Mouse (Mus musculus): ENCODE results near the gene Tigit.

Gene Tigit

GRCm38 (mm10) chr16:43664861-43665260, 915 bp upstream of the Tigit start:
- DNase-seq: no peak

GRCm38 (mm10) chr16:43662124-43663004, 1.6 kb downstream of the Tigit start:
- no peak for DNase-seq

- DNase-seq: no peak
These were observed 2.4 kb downstream of the Tigit start for GRCm38 (mm10) chr16:43661576-43661975.

- no peak for DNase-seq
These were observed 8.7 kb downstream of the Tigit start for GRCm38 (mm10) chr16:43655183-43655787.

GRCm38 (mm10) chr16:43654269-43654668, 9.7 kb downstream of the Tigit start:
- no peak for DNase-seq

- no peak for DNase-seq
These were observed 10.7 kb downstream of the Tigit start for GRCm38 (mm10) chr16:43653288-43653687.

- no peak for DNase-seq
These were observed 13.4 kb downstream of the Tigit start for GRCm38 (mm10) chr16:43650355-43651080.

GRCm38 (mm10) chr16:43647641-43648040, 16.3 kb downstream of the Tigit start:
- no peak for DNase-seq

GRCm38 (mm10) chr16:43646943-43647342, 17.0 kb downstream of the Tigit start:
- no peak for DNase-seq

- DNase-seq: no peak
These were observed 18.1 kb downstream of the Tigit start for GRCm38 (mm10) chr16:43645879-43646278.

- DNase-seq: no peak
These were observed 22.7 kb downstream of the Tigit start for GRCm38 (mm10) chr16:43641230-43641629.

- DNase-seq: no peak
These were observed 25.4 kb downstream of the Tigit start for GRCm38 (mm10) chr16:43638406-43639049.

GRCm38 (mm10) chr16:43637241-43637640, 26.7 kb downstream of the Tigit start:
- DNase-seq: no peak

GRCm38 (mm10) chr16:43634037-43634436, 29.9 kb downstream of the Tigit start:
- DNase-seq: no peak

- no peak for DNase-seq
These were observed 32.2 kb downstream of the Tigit start for GRCm38 (mm10) chr16:43631758-43632157.

GRCm38 (mm10) chr16:43628662-43629061, 35.3 kb downstream of the Tigit start:
- no peak for DNase-seq

GRCm38 (mm10) chr16:43625956-43626355, 38.0 kb downstream of the Tigit start:
- DNase-seq: no peak

GRCm38 (mm10) chr16:43625289-43625688, 38.7 kb downstream of the Tigit start:
- no peak for DNase-seq

- DNase-seq: peak in 1 of 2 experiments; percentile 9
These were observed 39.1 kb downstream of the Tigit start for GRCm38 (mm10) chr16:43624876-43625275.

- DNase-seq: no peak
These were observed 40.5 kb downstream of the Tigit start for GRCm38 (mm10) chr16:43623315-43624000.

- no peak for DNase-seq
These were observed 43.6 kb downstream of the Tigit start for GRCm38 (mm10) chr16:43620359-43620758.

GRCm38 (mm10) chr16:43619277-43619676, 44.7 kb downstream of the Tigit start:
- DNase-seq: no peak
